Comparison of ENCODE assay signal across 9 mouse cellular contexts in the genomic region with DNA sequence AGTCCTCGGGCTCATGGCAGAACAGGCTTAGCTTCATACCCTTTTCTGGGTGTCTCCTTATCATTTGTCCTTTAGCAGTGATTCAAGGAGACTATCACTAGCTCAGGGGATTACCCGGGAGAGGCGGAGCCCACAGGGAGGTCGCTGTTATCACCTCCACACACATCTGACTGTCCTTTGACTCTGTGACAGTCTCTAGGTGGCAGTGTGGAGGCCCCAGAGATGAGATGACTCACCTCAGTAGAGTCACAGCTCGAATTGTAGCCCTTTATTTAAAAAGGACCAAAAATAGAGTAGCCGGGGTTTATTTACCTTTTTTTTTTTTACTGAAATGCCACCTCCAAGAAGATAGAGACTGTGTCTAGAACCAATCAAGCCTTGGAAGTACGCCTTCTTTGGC. TPM values are rescaled to one million over a fixed set of nuclear protein-coding genes. Genes with fewer than 3 reads are reported as not detected.
A peak's percentile ranks its signal among the peaks of the same experiment; 100 is the strongest.
DNase-seq lines count a peak whose midpoint lies in the region; ATAC-seq and TF ChIP-seq lines count a peak whose summit lies in the region.
"Had no signal": no experiment of that assay in that cellular context is flagged by ENCODE, and none has a peak within 500 bp of the region (broad histone marks: within the 10 kb centered on the region; RNA-seq: fewer than 3 reads in every experiment).

No protein-coding gene starts in this region.

- no peaks in the 10 kb centered on the region for H3K9me3 ChIP-seq in kidney, postnatal 0 days (replicated peaks; ENCODE audit: low read length)
- no peaks in the 10 kb centered on the region for H3K9me3 ChIP-seq in liver, embryonic 14.5 days (ENCODE audit: control insufficient read depth, low read length)

- no peaks in the 10 kb centered on the region for H3K4me1 ChIP-seq in kidney, postnatal 0 days (replicated peaks; ENCODE audit: insufficient read depth, low read length)
- no peaks in the 10 kb centered on the region for H3K4me1 ChIP-seq in liver, embryonic 14.5 days (replicated peaks; ENCODE audit: control insufficient read depth in 2 of 2, insufficient read depth in 2 of 2, low read length in 1 of 2)

- no peak for TF ChIP-seq EP300 in liver, embryonic 14.5 days (IDR thresholded peaks at IDR 0.05; ENCODE audit: low read depth)

- no peaks in the 10 kb centered on the region for H3K36me3 ChIP-seq in kidney, postnatal 0 days (ENCODE audit: insufficient read depth, low read length)
- no peaks in the 10 kb centered on the region for H3K36me3 ChIP-seq in liver, embryonic 14.5 days (replicated peaks; ENCODE audit: control insufficient read depth, insufficient read depth, low read depth)

- H3K4me3 ChIP-seq in kidney, postnatal 0 days (replicated peaks; ENCODE audit: low read depth, low read length) = no peak overlapping the region
- H3K4me3 ChIP-seq in liver, embryonic 14.5 days (ENCODE audit: insufficient read depth in 1 of 2, low read depth in 2 of 2, low read length in 2 of 2) = no peak overlapping the region
- H3K4me3 ChIP-seq: myocyte had no signal

- no peaks in the 10 kb centered on the region for H3K27me3 ChIP-seq in kidney, postnatal 0 days (ENCODE audit: insufficient read depth, low read length)
- no peaks in the 10 kb centered on the region for H3K27me3 ChIP-seq in liver, embryonic 14.5 days (ENCODE audit: control insufficient read depth, insufficient read depth, low read length)

- H3K4me2 ChIP-seq in kidney, postnatal 0 days (ENCODE audit: low read length) = no peak overlapping the region
- H3K4me2 ChIP-seq in liver, embryonic 14.5 days (ENCODE audit: low read depth) = no peak overlapping the region

- ATAC-seq in kidney, postnatal 0 days (replicated peaks; ENCODE audit: low FRiP score, low read depth) = no peak
- peak; percentile 79 for ATAC-seq in CD4-positive, CD25-positive, alpha-beta regulatory T cell, adult 4 months
- ATAC-seq in liver, embryonic 14.5 days (ENCODE audit: insufficient read depth) = no peak

- TF ChIP-seq CTCF in kidney, postnatal 0 days (IDR thresholded peaks at IDR 0.05; ENCODE audit: low read depth) = peak; percentile 50; the same call in 1 of the 2 replicates
- TF ChIP-seq CTCF in liver, embryonic 14.5 days (IDR thresholded peaks at IDR 0.05; ENCODE audit: low read depth) = peak; percentile 25

- 29% methylated on average over 7 of the region's 7 CpGs for WGBS in kidney, postnatal 0 days
- 22% methylated on average over 7 of the region's 7 CpGs for WGBS in liver, embryonic 14.5 days (ENCODE audit: insufficient replicate concordance)

- no peak overlapping the region for H3K9ac ChIP-seq in kidney, postnatal 0 days (ENCODE audit: low read depth, low read length)
- H3K9ac ChIP-seq in liver, embryonic 14.5 days (replicated peaks) = no peak overlapping the region

- DNase-seq in kidney, postnatal 0 days (ENCODE audit: low spot score) = peak; percentile 14
- no peak for DNase-seq in kidney, postnatal 10 days
- DNase-seq in adrenal gland, adult 2 months = peak; percentile 64
- DNase-seq in liver, embryonic 14.5 days (ENCODE audit: low read depth in 3 of 3, low spot score in 3 of 3) = no peak
- DNase-seq in urinary bladder, adult 2 months (ENCODE audit: low spot score) = no peak
- DNase-seq in kidney, postnatal 14 days = no peak
- DNase-seq in layer of hippocampus, postnatal 14 days (ENCODE audit: low spot score in 2 of 2) = no peak

- H3K27ac ChIP-seq in kidney, postnatal 0 days = no peak overlapping the region
- H3K27ac ChIP-seq in liver, embryonic 14.5 days = no peak overlapping the region

RNA-seq across cellular contexts. Expression of a gene that starts 13.4 kb away (rescaled TPM):
- 1.1 and 1.4 TPM in 2 replicates for polyA plus RNA-seq in kidney, postnatal 0 days (2015; fragmentation: Nextera tagmentation; extraction: Ambion mirVana)
- polyA plus RNA-seq in CD4-positive, CD25-positive, alpha-beta regulatory T cell, adult 4 months (2017; shearing (Covaris generic)) = under 1 TPM; 0.17 to 0.32 TPM
- 10 to 100 TPM in 1 of 2 experiments, 1 to 10 TPM in 1; 2.7 to 18.3 TPM for total RNA-seq in adrenal gland, adult 2 months (2021)
- 7.2 and 12.1 TPM in 2 replicates for polyA plus RNA-seq in adrenal gland, adult 2 months (2012; rRNA removed)
- 0.08 and 0.11 TPM in 2 replicates for polyA plus RNA-seq in liver, embryonic 14.5 days (2012; rRNA removed)
- polyA plus RNA-seq in liver, embryonic 14.5 days (2014; fragmentation: Nextera tagmentation; extraction: Ambion mirVana) = 0.11 and 0.35 TPM in 2 replicates
- polyA plus RNA-seq in urinary bladder, adult 2 months (2012; rRNA removed) = 1.7 and 2.7 TPM in 2 replicates
- 10 to 100 TPM; 19.4 to 20.7 TPM for total RNA-seq in layer of hippocampus, postnatal 14 days (2021)

Comparison
In these comparisons a context has a peak if more than half of its experiments do, and no peak if none do; other contexts are left out.
1. DNase-seq: peak in kidney, postnatal 0 days (single experiment) and adrenal gland, adult 2 months (single experiment); none in kidney, postnatal 10 days (single experiment), liver, embryonic 14.5 days (0 of 3), urinary bladder, adult 2 months (single experiment), kidney, postnatal 14 days (single experiment) and layer of hippocampus, postnatal 14 days (0 of 2).